Mouse (Mus musculus) C2C12 (cell line): Measurements from ENCODE around the gene Tmcc3. TPM values are rescaled to one million over a fixed set of nuclear protein-coding genes. Genes with fewer than 3 reads are reported as not detected.

Experiments used
- H3K27me3 ChIP-seq: one replicate; pipeline ENCODE4 v1.6.1; 2011; ENCODE audit not compliant: control insufficient read depth, insufficient read depth, insufficient read length
- H3K36me3 ChIP-seq: one replicate; pipeline ENCODE4 v1.6.1; 2011; ENCODE audit not compliant: control insufficient read depth, insufficient read depth
- H3K4me3 ChIP-seq: one replicate; pipeline ENCODE4 v1.5.1; 2011; ENCODE audit warnings: mild to moderate bottlenecking, control low read depth; ENCODE audit not compliant: poor library complexity, insufficient read depth, severe bottlenecking
- H3K79me2 ChIP-seq: one replicate; pipeline ENCODE4 v1.6.1; 2011; ENCODE audit not compliant: control insufficient read depth, insufficient read depth
- H3K79me3 ChIP-seq: one replicate; pipeline ENCODE4 v1.6.1; 2011; ENCODE audit warnings: low read depth, control low read depth
- H3ac ChIP-seq: one replicate; pipeline ENCODE3; 2011; ENCODE audit warnings: low read depth; ENCODE audit not compliant: control insufficient read depth, insufficient read length
- CEBPB ChIP-seq: IDR thresholded peaks from one replicate; pipeline ENCODE4 v1.6.1; 2011; ENCODE audit warnings: low read depth, mild to moderate bottlenecking, control low read depth, moderate library complexity
- CTCF ChIP-seq: IDR thresholded peaks from one replicate; pipeline ENCODE4 v1.5.1; 2011; ENCODE audit not compliant: control insufficient read depth, insufficient read depth, insufficient read length
- FOSL1 ChIP-seq: IDR thresholded peaks from one replicate; pipeline ENCODE4 v1.8.0; 2011; ENCODE audit warnings: mild to moderate bottlenecking, low read length; ENCODE audit not compliant: poor library complexity, insufficient read depth, severe bottlenecking
- MAX ChIP-seq: IDR thresholded peaks from one replicate; pipeline ENCODE4 v1.6.1; 2011; ENCODE audit warnings: mild to moderate bottlenecking, control low read depth
- MYOD1 ChIP-seq: IDR thresholded peaks from one replicate; pipeline ENCODE4 v1.6.1; 2011; ENCODE audit warnings: low read depth; ENCODE audit not compliant: control insufficient read depth, insufficient read length
- MYOG ChIP-seq: IDR thresholded peaks from one replicate; pipeline ENCODE4 v1.6.1; 2011; ENCODE audit not compliant: control insufficient read depth, insufficient read length; ENCODE audit errors: extremely low read depth
- USF1 ChIP-seq: IDR thresholded peaks from one replicate; pipeline ENCODE4 v1.6.1; 2011; ENCODE audit warnings: low read depth, mild to moderate bottlenecking, control low read depth, moderate library complexity
- polyA plus RNA-seq: library from polyadenylated mRNA; unstranded; fragments of >200 nt; fragmentation: generic; extraction: Trizol; gene quantifications from one replicate; pipeline ENCODE4 v1.2.1, GENCODE M21; 2012; ENCODE audit warnings: missing spikeins

The Tmcc3 gene
- polyA plus RNA-seq, 1 experiment: 3.5 TPM

- Histone ChIP-seq H3K36me3 (no peaks in the 10 kb centered on the region), H3K79me2 (no peaks in the 10 kb centered on the region)
Observed at GRCm38 (mm10) chr10:94381393-94381740, 69.6 kb downstream of the Tmcc3 start.

GRCm38 (mm10) chr10:94382618-94383017 lies 70.9 kb downstream of the Tmcc3 start:
- Histone ChIP-seq H3K79me3 (no peaks in the 10 kb centered on the region), H3K36me3 (no peaks in the 10 kb centered on the region), H3ac (no peak overlapping the region), H3K4me3 (no peak overlapping the region), H3K79me2 (no peaks in the 10 kb centered on the region), H3K27me3 (peaks cover 8% of the 10 kb centered on the region)
- TF ChIP-seq MYOD1 (no peak), USF1 (no peak), FOSL1 (no peak), MAX (no peak), CTCF (no peak), CEBPB (no peak), MYOG (no peak)

More at GRCm38 (mm10) chr10:94381393-94381740, 69.6 kb downstream of the Tmcc3 start:
- Histone ChIP-seq H3K4me3 (no peak overlapping the region), H3K27me3 (peaks cover 4% of the 10 kb centered on the region), H3ac (no peak overlapping the region), H3K79me3 (no peaks in the 10 kb centered on the region)
- TF ChIP-seq MYOG: no peak

GRCm38 (mm10) chr10:94383565-94383964 lies 71.8 kb downstream of the Tmcc3 start:
- peaks cover 8% of the 10 kb centered on the region for H3K27me3 ChIP-seq
- H3K79me2 ChIP-seq: no peaks in the 10 kb centered on the region
- no peaks in the 10 kb centered on the region for H3K79me3 ChIP-seq
- no peak for TF ChIP-seq MYOD1
- H3K4me3 ChIP-seq: no peak overlapping the region
- no peaks in the 10 kb centered on the region for H3K36me3 ChIP-seq
- no peak overlapping the region for H3ac ChIP-seq

GRCm38 (mm10) chr10:94389219-94389618 lies 77.5 kb downstream of the Tmcc3 start:
- Histone ChIP-seq H3ac (no peak overlapping the region), H3K4me3 (no peak overlapping the region), H3K79me3 (no peaks in the 10 kb centered on the region), H3K79me2 (no peaks in the 10 kb centered on the region), H3K36me3 (no peaks in the 10 kb centered on the region), H3K27me3 (peaks cover 4% of the 10 kb centered on the region)
- TF ChIP-seq MAX (no peak), FOSL1 (no peak), USF1 (no peak), MYOG (no peak), MYOD1 (no peak), CTCF (no peak), CEBPB (no peak)

- Histone ChIP-seq H3ac (no peak overlapping the region), H3K79me3 (no peaks in the 10 kb centered on the region), H3K36me3 (no peaks in the 10 kb centered on the region), H3K79me2 (no peaks in the 10 kb centered on the region), H3K27me3 (peaks cover 4% of the 10 kb centered on the region), H3K4me3 (no peak overlapping the region)
- TF ChIP-seq MYOD1 (no peak), MYOG (no peak), USF1 (no peak), FOSL1 (no peak), MAX (no peak), CEBPB (no peak), CTCF (no peak)
Observed at GRCm38 (mm10) chr10:94391049-94391448, 79.3 kb downstream of the Tmcc3 start.

GRCm38 (mm10) chr10:94394286-94394685 lies 82.5 kb downstream of the Tmcc3 start:
- Histone ChIP-seq H3K4me3 (no peak overlapping the region), H3K79me3 (no peaks in the 10 kb centered on the region), H3K79me2 (no peaks in the 10 kb centered on the region), H3ac (no peak overlapping the region), H3K36me3 (no peaks in the 10 kb centered on the region), H3K27me3 (no peaks in the 10 kb centered on the region)
- TF ChIP-seq MYOD1 (no peak), CEBPB (no peak), MAX (no peak), CTCF (no peak), FOSL1 (no peak), MYOG (no peak), USF1 (no peak)
